Mouse (Mus musculus): ENCODE measurements at regions not wholly inside any gene's neighbourhood (a gene's known extent, or its start where the extent isn't known, plus 50 kb on each side); places are given as distances from the start of the nearest gene placed in this dataset.

DNA sequence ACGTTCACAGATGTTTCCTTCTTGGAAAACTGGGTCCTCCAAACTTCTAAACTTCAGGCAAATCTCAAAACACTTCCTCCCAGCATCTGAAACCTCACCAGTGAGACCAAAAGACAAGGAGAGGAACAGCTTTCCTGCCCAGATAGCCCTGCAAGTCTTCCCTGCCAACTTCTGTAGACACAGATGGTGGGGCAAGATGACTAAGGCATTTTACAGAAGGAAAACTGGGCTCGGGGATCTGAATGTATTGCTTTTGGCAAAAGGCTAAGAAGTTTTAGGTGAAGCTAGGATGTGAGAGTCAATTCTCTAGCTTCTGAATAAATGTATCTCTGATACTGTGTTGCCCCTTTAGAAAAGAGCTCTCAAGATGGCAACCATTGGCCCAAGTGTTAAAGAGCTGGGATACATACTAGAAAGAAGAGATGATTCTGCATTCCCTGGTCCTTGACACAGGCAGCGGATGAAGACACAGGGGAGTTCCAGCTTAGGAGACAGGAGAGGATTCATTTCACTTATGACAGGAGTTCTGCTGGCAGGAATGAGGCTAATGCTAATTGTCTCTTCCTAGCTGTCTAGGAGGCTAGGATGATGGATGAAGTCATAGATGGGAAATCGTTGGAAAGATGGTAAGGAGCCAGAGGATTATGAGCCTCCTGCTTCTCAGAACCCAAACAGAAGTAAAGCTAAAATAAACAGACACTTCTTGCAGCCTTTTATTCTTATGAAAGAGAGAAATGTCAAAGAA is 108.0 kb upstream of the Ces5a start:
- Histone ChIP-seq H3K4me2 (ENCODE audit: low read depth, low read length) (no peak overlapping the region), H3K36me3 (ENCODE audit: control insufficient read depth, insufficient read depth, low read length) (no peaks in the 10 kb centered on the region), H3K9ac (replicated peaks; ENCODE audit: low read depth, low read length) (no peak overlapping the region), H3K27me3 (ENCODE audit: control insufficient read depth, insufficient read depth, low read length) (no peaks in the 10 kb centered on the region), H3K4me3 (ENCODE audit: low read depth, low read length) (no peak overlapping the region), H3K27ac (ENCODE audit: low read depth, low read length) (no peak overlapping the region), H3K4me1 (ENCODE audit: control insufficient read depth, insufficient read depth, low read length) (no peaks in the 10 kb centered on the region), H3K9me3 (ENCODE audit: control insufficient read depth, low read length) (no peaks in the 10 kb centered on the region)
- ATAC-seq (ENCODE audit: low read depth), result no peak
- 79% methylated on average over 4 of the region's 4 CpGs for WGBS

- no peak overlapping the region for H3K4me3 ChIP-seq (ENCODE audit: low read depth, low read length)
- H3K27ac ChIP-seq (ENCODE audit: low read depth, low read length), result no peak overlapping the region
- WGBS, result 94% methylated on average over 2 of the region's 2 CpGs
- ATAC-seq (ENCODE audit: low read depth), result no peak
- H3K4me2 ChIP-seq (ENCODE audit: low read depth, low read length), result no peak overlapping the region
- H3K9me3 ChIP-seq (ENCODE audit: control insufficient read depth, low read length), result no peaks in the 10 kb centered on the region
- no peaks in the 10 kb centered on the region for H3K36me3 ChIP-seq (ENCODE audit: control insufficient read depth, insufficient read depth, low read length)
- no peaks in the 10 kb centered on the region for H3K4me1 ChIP-seq (ENCODE audit: control insufficient read depth, insufficient read depth, low read length)
- H3K9ac ChIP-seq (replicated peaks; ENCODE audit: low read depth, low read length), result no peak overlapping the region
- no peaks in the 10 kb centered on the region for H3K27me3 ChIP-seq (ENCODE audit: control insufficient read depth, insufficient read depth, low read length)
These were observed 117.8 kb upstream of the Ces5a start for GRCm38 (mm10) chr8:93653421-93653820.

DNA sequence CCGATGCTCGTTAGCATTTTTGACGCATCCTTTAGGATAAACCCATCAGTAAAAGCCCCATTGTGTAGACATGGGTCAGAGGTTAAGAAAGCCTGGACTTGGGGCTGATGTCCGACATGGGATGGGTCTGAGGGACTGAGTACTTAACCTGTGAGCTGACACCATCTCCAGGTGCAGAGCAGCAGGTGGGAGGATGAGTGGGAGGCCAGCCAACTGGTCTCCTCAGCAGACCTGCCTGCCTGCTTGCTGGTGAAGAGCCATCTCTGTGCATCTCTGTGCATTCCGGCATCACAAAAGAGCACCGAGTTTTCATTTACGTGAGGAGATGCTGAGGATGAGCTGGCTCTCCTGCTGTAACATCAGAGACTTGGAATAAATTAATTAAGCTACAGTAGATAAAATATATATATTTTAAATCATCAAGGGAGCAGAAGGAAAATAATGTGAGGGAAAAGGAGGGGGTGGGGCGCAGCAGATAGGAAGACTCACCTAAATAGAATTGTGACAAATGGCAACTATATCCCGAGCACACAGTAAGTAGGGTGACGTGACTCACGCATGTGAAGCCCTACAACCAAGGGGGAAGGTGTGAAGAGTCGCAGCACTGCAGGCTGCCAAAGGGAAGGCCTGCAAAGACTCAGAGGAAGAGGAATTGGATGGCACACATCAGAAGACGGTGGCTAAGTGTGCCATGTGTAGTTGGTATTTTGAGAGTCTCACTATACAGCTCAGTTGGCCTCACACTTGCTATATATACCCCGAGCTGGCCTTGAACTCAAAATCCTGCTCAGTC is 118.5 kb upstream of the Ces5a start:
- no peaks in the 10 kb centered on the region for H3K36me3 ChIP-seq (ENCODE audit: control insufficient read depth, insufficient read depth, low read length)
- no peak overlapping the region for H3K4me2 ChIP-seq (ENCODE audit: low read depth, low read length)
- WGBS, result 83% methylated on average over 14 of the region's 14 CpGs
- H3K4me1 ChIP-seq (ENCODE audit: control insufficient read depth, insufficient read depth, low read length), result no peaks in the 10 kb centered on the region
- H3K9ac ChIP-seq (replicated peaks; ENCODE audit: low read depth, low read length), result no peak overlapping the region
- H3K4me3 ChIP-seq (ENCODE audit: low read depth, low read length), result no peak overlapping the region
- no peaks in the 10 kb centered on the region for H3K9me3 ChIP-seq (ENCODE audit: control insufficient read depth, low read length)
- H3K27me3 ChIP-seq (ENCODE audit: control insufficient read depth, insufficient read depth, low read length), result no peaks in the 10 kb centered on the region
- ATAC-seq (ENCODE audit: low read depth), result no peak
- H3K27ac ChIP-seq (ENCODE audit: low read depth, low read length), result no peak overlapping the region

GRCm38 (mm10) chr8:93655752-93656151 is 120.1 kb upstream of the Ces5a start:
- WGBS, result 79% methylated on average over 9 of the region's 9 CpGs
- Histone ChIP-seq H3K27ac (ENCODE audit: low read depth, low read length) (no peak overlapping the region), H3K9ac (replicated peaks; ENCODE audit: low read depth, low read length) (no peak overlapping the region), H3K27me3 (ENCODE audit: control insufficient read depth, insufficient read depth, low read length) (no peaks in the 10 kb centered on the region), H3K4me2 (ENCODE audit: low read depth, low read length) (no peak overlapping the region), H3K4me1 (ENCODE audit: control insufficient read depth, insufficient read depth, low read length) (no peaks in the 10 kb centered on the region), H3K36me3 (ENCODE audit: control insufficient read depth, insufficient read depth, low read length) (no peaks in the 10 kb centered on the region), H3K9me3 (ENCODE audit: control insufficient read depth, low read length) (no peaks in the 10 kb centered on the region), H3K4me3 (ENCODE audit: low read depth, low read length) (no peak overlapping the region)
- no peak for ATAC-seq (ENCODE audit: low read depth)

DNA sequence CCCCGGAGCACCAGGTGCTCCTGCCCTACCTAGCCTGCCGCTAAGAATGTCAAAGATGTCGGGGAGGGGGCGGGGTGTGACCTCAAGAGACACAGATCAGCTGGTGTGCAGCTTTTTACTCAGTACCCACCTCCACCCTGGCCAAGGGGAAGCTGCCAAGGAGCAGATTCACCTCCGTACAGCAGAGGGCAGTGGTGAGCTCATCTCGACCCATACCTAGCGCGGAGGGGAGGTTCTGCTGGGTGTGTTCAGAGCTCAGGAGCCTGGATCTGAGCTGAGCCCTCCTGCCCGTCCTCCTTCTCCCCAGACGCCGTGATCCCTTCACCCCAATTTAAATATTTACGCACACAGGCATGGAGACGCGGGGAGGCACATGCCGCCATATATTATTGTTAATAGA is 126.1 kb upstream of the Ces5a start:
- Histone ChIP-seq H3K9ac (replicated peaks; ENCODE audit: low read depth, low read length) (no peak overlapping the region), H3K27me3 (ENCODE audit: control insufficient read depth, insufficient read depth, low read length) (no peaks in the 10 kb centered on the region), H3K4me1 (ENCODE audit: control insufficient read depth, insufficient read depth, low read length) (no peaks in the 10 kb centered on the region), H3K4me3 (ENCODE audit: low read depth, low read length) (peak overlapping the region; percentile 20; the same call in 1 of the 2 replicates), H3K36me3 (ENCODE audit: control insufficient read depth, insufficient read depth, low read length) (no peaks in the 10 kb centered on the region), H3K9me3 (ENCODE audit: control insufficient read depth, low read length) (no peaks in the 10 kb centered on the region), H3K27ac (ENCODE audit: low read depth, low read length) (no peak overlapping the region), H3K4me2 (ENCODE audit: low read depth, low read length) (peak overlapping the region; percentile 42)
- WGBS, result 2% methylated on average over 15 of the region's 15 CpGs
- ATAC-seq (ENCODE audit: low read depth), result peak; percentile 96

DNA sequence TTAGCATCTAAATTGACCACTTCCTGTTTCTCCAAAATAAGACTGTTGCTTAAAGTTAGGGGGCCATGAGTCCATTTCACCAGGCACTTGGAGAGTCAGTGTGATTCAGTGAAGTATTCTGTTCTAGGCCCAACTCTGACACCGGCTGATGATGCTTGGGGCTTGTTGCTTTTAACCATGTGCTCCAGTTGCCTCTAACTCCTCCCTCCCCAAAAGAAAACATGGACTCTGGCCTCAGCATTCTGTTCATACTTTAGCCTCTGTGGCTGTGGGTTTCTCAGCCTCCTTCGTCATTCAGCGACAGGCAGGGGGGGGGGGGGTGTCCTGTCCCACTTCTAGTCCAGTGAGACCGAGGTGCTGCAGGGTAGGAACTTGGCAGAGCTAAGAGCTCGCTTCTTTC is 126.6 kb upstream of the Ces5a start:
- peak overlapping the region; percentile 20; the same call in 1 of the 2 replicates for H3K4me3 ChIP-seq (ENCODE audit: low read depth, low read length)
- 0 out of 2 replicates have a peak, but pooled peaks have one; percentile 14 for ATAC-seq (ENCODE audit: low read depth)
- H3K9ac ChIP-seq (replicated peaks; ENCODE audit: low read depth, low read length), result no peak overlapping the region
- H3K27me3 ChIP-seq (ENCODE audit: control insufficient read depth, insufficient read depth, low read length), result no peaks in the 10 kb centered on the region
- H3K9me3 ChIP-seq (ENCODE audit: control insufficient read depth, low read length), result no peaks in the 10 kb centered on the region
- no peak overlapping the region for H3K27ac ChIP-seq (ENCODE audit: low read depth, low read length)
- H3K4me2 ChIP-seq (ENCODE audit: low read depth, low read length), result peak overlapping the region; percentile 42
- H3K36me3 ChIP-seq (ENCODE audit: control insufficient read depth, insufficient read depth, low read length), result no peaks in the 10 kb centered on the region
- WGBS, result 75% methylated on average over 5 of the region's 5 CpGs
- no peaks in the 10 kb centered on the region for H3K4me1 ChIP-seq (ENCODE audit: control insufficient read depth, insufficient read depth, low read length)

GRCm38 (mm10) chr8:93663851-93664250 is 128.2 kb upstream of the Ces5a start:
- H3K9ac ChIP-seq (replicated peaks; ENCODE audit: low read depth, low read length), result no peak overlapping the region
- no peak overlapping the region for H3K27ac ChIP-seq (ENCODE audit: low read depth, low read length)
- 86% methylated on average over 4 of the region's 4 CpGs for WGBS
- no peak for ATAC-seq (ENCODE audit: low read depth)
- H3K36me3 ChIP-seq (ENCODE audit: control insufficient read depth, insufficient read depth, low read length), result no peaks in the 10 kb centered on the region
- no peaks in the 10 kb centered on the region for H3K27me3 ChIP-seq (ENCODE audit: control insufficient read depth, insufficient read depth, low read length)
- no peaks in the 10 kb centered on the region for H3K9me3 ChIP-seq (ENCODE audit: control insufficient read depth, low read length)
- no peak overlapping the region for H3K4me2 ChIP-seq (ENCODE audit: low read depth, low read length)
- no peaks in the 10 kb centered on the region for H3K4me1 ChIP-seq (ENCODE audit: control insufficient read depth, insufficient read depth, low read length)
- H3K4me3 ChIP-seq (ENCODE audit: low read depth, low read length), result no peak overlapping the region

- H3K9ac ChIP-seq (replicated peaks; ENCODE audit: low read depth, low read length), result no peak overlapping the region
- no peaks in the 10 kb centered on the region for H3K36me3 ChIP-seq (ENCODE audit: control insufficient read depth, insufficient read depth, low read length)
- no peak overlapping the region for H3K4me2 ChIP-seq (ENCODE audit: low read depth, low read length)
- H3K4me1 ChIP-seq (ENCODE audit: control insufficient read depth, insufficient read depth, low read length), result no peaks in the 10 kb centered on the region
- no peak overlapping the region for H3K4me3 ChIP-seq (ENCODE audit: low read depth, low read length)
- H3K9me3 ChIP-seq (ENCODE audit: control insufficient read depth, low read length), result no peaks in the 10 kb centered on the region
- H3K27me3 ChIP-seq (ENCODE audit: control insufficient read depth, insufficient read depth, low read length), result no peaks in the 10 kb centered on the region
- ATAC-seq (ENCODE audit: low read depth), result no peak
- WGBS, result 65% methylated on average over 7 of the region's 7 CpGs
- H3K27ac ChIP-seq (ENCODE audit: low read depth, low read length), result no peak overlapping the region
These were observed 132.7 kb upstream of the Ces5a start for GRCm38 (mm10) chr8:93668306-93668705.

GRCm38 (mm10) chr8:93674721-93675120 is 135.0 kb upstream of the Gnao1 start:
- Histone ChIP-seq H3K9me3 (ENCODE audit: control insufficient read depth, low read length) (no peaks in the 10 kb centered on the region), H3K4me1 (ENCODE audit: control insufficient read depth, insufficient read depth, low read length) (no peaks in the 10 kb centered on the region), H3K9ac (replicated peaks; ENCODE audit: low read depth, low read length) (no peak overlapping the region), H3K36me3 (ENCODE audit: control insufficient read depth, insufficient read depth, low read length) (no peaks in the 10 kb centered on the region), H3K27ac (ENCODE audit: low read depth, low read length) (no peak overlapping the region), H3K27me3 (ENCODE audit: control insufficient read depth, insufficient read depth, low read length) (no peaks in the 10 kb centered on the region), H3K4me3 (ENCODE audit: low read depth, low read length) (no peak overlapping the region), H3K4me2 (ENCODE audit: low read depth, low read length) (no peak overlapping the region)
- 81% methylated on average over 3 of the region's 3 CpGs for WGBS
- no peak for ATAC-seq (ENCODE audit: low read depth)
